Mouse (Mus musculus) kidney, postnatal 0 days (tissue): Measurements from ENCODE around the gene Prdm13. TPM values are rescaled to one million over a fixed set of nuclear protein-coding genes. Genes with fewer than 3 reads are reported as not detected.

ENCODE experiments used
- ATAC-seq: fragments of 200-750 bp; cut with Nextera tagmentation; replicated peaks from 2 replicates; pipeline ENCODE4 v1.8.0; 2017; ENCODE audit warnings: low read depth, moderate number of reproducible peaks, moderate TSS enrichment, moderate library complexity; ENCODE audit not compliant: low FRiP score
- DNase-seq: peaks from one replicate; pipeline ENCODE4 v3.0.0-alpha.2; 2016; ENCODE audit warnings: low spot score
- H3K27ac ChIP-seq: fragments of 300-500 bp; sonication (generic); 2 replicates; pipeline ENCODE4 v1.5.1; 2014; ENCODE audit warnings: mild to moderate bottlenecking
- H3K27me3 ChIP-seq: fragments of 300-500 bp; sonication (generic); 2 replicates; pipeline ENCODE4 v1.6.1; 2014; ENCODE audit warnings: low read length, mixed read lengths; ENCODE audit not compliant: insufficient read depth
- H3K36me3 ChIP-seq: fragments of 300-500 bp; sonication (generic); 2 replicates; pipeline ENCODE4 v1.6.1; 2014; ENCODE audit warnings: low read length, mixed read lengths; ENCODE audit not compliant: insufficient read depth
- H3K4me1 ChIP-seq: fragments of 300-500 bp; sonication (generic); replicated peaks from 2 replicates; pipeline ENCODE4 v1.6.1; 2014; ENCODE audit warnings: antibody characterized with exemption, low read length, mixed read lengths; ENCODE audit not compliant: insufficient read depth
- H3K4me2 ChIP-seq: fragments of 300-500 bp; sonication (generic); 2 replicates; pipeline ENCODE4 v1.6.1; 2014; ENCODE audit warnings: mild to moderate bottlenecking, low read length, moderate library complexity, mixed read lengths
- H3K4me3 ChIP-seq: fragments of 300-500 bp; sonication (generic); replicated peaks from 2 replicates; pipeline ENCODE4 v1.5.1; 2014; ENCODE audit warnings: low read depth, low read length
- H3K9ac ChIP-seq: fragments of 300-500 bp; sonication (generic); 2 replicates; pipeline ENCODE4 v1.6.1; 2014; ENCODE audit warnings: low read depth, low read length
- H3K9me3 ChIP-seq: fragments of 300-500 bp; sonication (generic); replicated peaks from 2 replicates; pipeline ENCODE4 v1.6.1; 2016; ENCODE audit warnings: low read length, inconsistent platforms, mixed read lengths
- CTCF ChIP-seq: IDR thresholded peaks from 2 replicates; pipeline ENCODE4 v1.5.1; 2016; ENCODE audit warnings: antibody characterized with exemption, low read depth, mild to moderate bottlenecking, moderate library complexity
- WGBS: fragments of 180-500 bp; shearing (Covaris S2); extraction: QIAGEN DNeasy Blood & Tissue Kit; methylation state at CpG from one replicate; pipeline ENCODE4 v1.1.7; 2014; 5-methylcytosine and 5-hydroxymethylcytosine counted together
- polyA plus RNA-seq: library from polyadenylated mRNA; unstranded; fragments of >200 nt; fragmentation: Nextera tagmentation; extraction: Ambion mirVana; gene quantifications from 2 replicates; pipeline ENCODE4 v1.2.1, GENCODE M21; 2015

Prdm13 gene
- polyA plus RNA-seq, 1 experiment from 2014 or later, result not detected

- DNase-seq (peak; percentile 49), ATAC-seq (peak; percentile 72)
- Histone ChIP-seq H3K36me3 (no peaks in the 10 kb centered on the region), H3K27me3 (peaks cover 90% of the 10 kb centered on the region), H3K9ac (no peak overlapping the region), H3K27ac (no peak overlapping the region), H3K4me1 (peaks cover 11% of the 10 kb centered on the region; the same call in 1 of the 2 replicates), H3K9me3 (no peaks in the 10 kb centered on the region), H3K4me2 (peak overlapping the region; percentile 64), H3K4me3 (peak overlapping the region; percentile 40)
- peak; percentile 27; the same call in 1 of the 2 replicates for TF ChIP-seq CTCF
- WGBS, result 1% methylated on average over 36 of the region's 79 CpGs
Measured at GRCm38 (mm10) chr4:21678975-21679623, 6.7 kb downstream of the Prdm13 start.

GRCm38 (mm10) chr4:21678101-21678974 is 7.4 kb downstream of the Prdm13 start:
- DNase-seq, result no peak
- Histone ChIP-seq H3K27me3 (peaks cover 85% of the 10 kb centered on the region), H3K9me3 (no peaks in the 10 kb centered on the region), H3K27ac (no peak overlapping the region), H3K4me1 (peaks cover 11% of the 10 kb centered on the region; the same call in 1 of the 2 replicates), H3K36me3 (no peaks in the 10 kb centered on the region), H3K4me3 (peak overlapping the region; percentile 40), H3K9ac (no peak overlapping the region), H3K4me2 (peak overlapping the region; percentile 64)
- ATAC-seq, result no peak
- WGBS, result under 1% methylated on average over 84 of the region's 84 CpGs
- no peak for TF ChIP-seq CTCF

GRCm38 (mm10) chr4:21674691-21675090 is 11.1 kb downstream of the Prdm13 start:
- H3K9me3 ChIP-seq, result no peaks in the 10 kb centered on the region
- WGBS, result 5% methylated on average over 8 of the region's 8 CpGs
- no peak overlapping the region for H3K4me3 ChIP-seq
- no peak overlapping the region for H3K4me2 ChIP-seq
- TF ChIP-seq CTCF, result no peak
- no peak for ATAC-seq
- H3K9ac ChIP-seq, result no peak overlapping the region
- H3K27ac ChIP-seq, result no peak overlapping the region
- peaks cover 49% of the 10 kb centered on the region for H3K27me3 ChIP-seq
- peaks cover 11% of the 10 kb centered on the region; the same call in 1 of the 2 replicates for H3K4me1 ChIP-seq
- DNase-seq, result no peak
- H3K36me3 ChIP-seq, result no peaks in the 10 kb centered on the region

GRCm38 (mm10) chr4:21674042-21674441 is 11.7 kb downstream of the Prdm13 start:
- Histone ChIP-seq H3K27ac (no peak overlapping the region), H3K36me3 (no peaks in the 10 kb centered on the region), H3K4me2 (no peak overlapping the region), H3K9ac (no peak overlapping the region), H3K4me3 (no peak overlapping the region), H3K27me3 (peaks cover 43% of the 10 kb centered on the region), H3K9me3 (no peaks in the 10 kb centered on the region), H3K4me1 (peaks cover 8% of the 10 kb centered on the region; the same call in 1 of the 2 replicates)
- ATAC-seq (no peak), DNase-seq (no peak)
- WGBS, result 2% methylated on average over 17 of the region's 17 CpGs
- TF ChIP-seq CTCF, result no peak

GRCm38 (mm10) chr4:21665961-21666360 is 19.8 kb downstream of the Prdm13 start:
- ATAC-seq, result no peak
- WGBS, result 17% methylated on average over 5 of the region's 5 CpGs
- TF ChIP-seq CTCF, result no peak

GRCm38 (mm10) chr4:21658184-21658583 is 27.6 kb downstream of the Prdm13 start:
- H3K4me2 ChIP-seq, result no peak overlapping the region
- ATAC-seq (no peak), DNase-seq (no peak)
- no peak for TF ChIP-seq CTCF
- H3K27me3 ChIP-seq, result no peaks in the 10 kb centered on the region
- H3K4me1 ChIP-seq, result no peaks in the 10 kb centered on the region
- no peak overlapping the region for H3K9ac ChIP-seq
- no peak overlapping the region for H3K27ac ChIP-seq
- H3K9me3 ChIP-seq, result no peaks in the 10 kb centered on the region
- no peak overlapping the region for H3K4me3 ChIP-seq
- H3K36me3 ChIP-seq, result no peaks in the 10 kb centered on the region
- WGBS, result 43% methylated on average over 3 of the region's 3 CpGs

More at GRCm38 (mm10) chr4:21665961-21666360, 19.8 kb downstream of the Prdm13 start:
- Histone ChIP-seq H3K27me3 (0 out of 2 replicates have a peak, but pooled peaks cover 3% of the 10 kb centered on the region), H3K36me3 (no peaks in the 10 kb centered on the region), H3K27ac (no peak overlapping the region), H3K4me3 (no peak overlapping the region), H3K4me1 (no peaks in the 10 kb centered on the region), H3K4me2 (no peak overlapping the region), H3K9ac (no peak overlapping the region), H3K9me3 (no peaks in the 10 kb centered on the region)
- no peak for DNase-seq
